Mouse (Mus musculus) neutrophil, adult 5-6 weeks (primary cell): ENCODE data around the gene Etnk1. TPM values are rescaled to one million over a fixed set of nuclear protein-coding genes. Genes with fewer than 3 reads are reported as not detected.

Experiments used
- ATAC-seq: fragments of 151-379, 151-347 bp; 2 replicates; pipeline ENCODE4 v1.8.0; 2017; ENCODE audit warnings: mild to moderate bottlenecking, moderate TSS enrichment; ENCODE audit not compliant: insufficient number of reproducible peaks, poor library complexity, low FRiP score, severe bottlenecking; ENCODE audit errors: extremely low read depth
- total RNA-seq: library from RNA; stranded (forward); fragments of 200-1000 nt; gene quantifications from 2 replicates; pipeline ENCODE4 v1.2.3, GENCODE M21; 2017

Etnk1 gene
- total RNA-seq, 1 experiment from 2014 or later: 208 TPM

DNA sequence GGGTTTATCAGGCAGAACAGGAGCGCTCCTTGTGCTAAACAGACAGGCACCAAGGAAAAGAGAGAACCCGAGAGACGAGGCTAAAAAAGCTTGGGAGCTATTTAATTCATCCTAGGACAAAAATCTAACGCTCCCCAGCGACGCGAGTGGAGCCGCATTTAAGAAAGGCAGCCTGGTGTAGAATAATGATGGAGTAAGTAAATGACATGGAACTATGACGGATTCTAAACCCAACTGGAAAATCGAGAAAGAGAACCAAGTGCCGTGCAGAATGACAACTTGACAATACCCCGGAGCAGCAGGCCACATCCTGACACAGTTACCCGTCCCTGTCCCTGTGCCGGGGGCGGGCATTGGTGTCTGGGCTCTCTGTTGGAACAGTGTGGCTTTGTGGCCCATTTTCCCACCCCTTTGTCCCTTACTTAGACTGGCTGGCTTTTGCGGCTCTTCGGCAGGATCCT, 92.2 kb downstream of the Etnk1 start:
- ATAC-seq: no peak

DNA sequence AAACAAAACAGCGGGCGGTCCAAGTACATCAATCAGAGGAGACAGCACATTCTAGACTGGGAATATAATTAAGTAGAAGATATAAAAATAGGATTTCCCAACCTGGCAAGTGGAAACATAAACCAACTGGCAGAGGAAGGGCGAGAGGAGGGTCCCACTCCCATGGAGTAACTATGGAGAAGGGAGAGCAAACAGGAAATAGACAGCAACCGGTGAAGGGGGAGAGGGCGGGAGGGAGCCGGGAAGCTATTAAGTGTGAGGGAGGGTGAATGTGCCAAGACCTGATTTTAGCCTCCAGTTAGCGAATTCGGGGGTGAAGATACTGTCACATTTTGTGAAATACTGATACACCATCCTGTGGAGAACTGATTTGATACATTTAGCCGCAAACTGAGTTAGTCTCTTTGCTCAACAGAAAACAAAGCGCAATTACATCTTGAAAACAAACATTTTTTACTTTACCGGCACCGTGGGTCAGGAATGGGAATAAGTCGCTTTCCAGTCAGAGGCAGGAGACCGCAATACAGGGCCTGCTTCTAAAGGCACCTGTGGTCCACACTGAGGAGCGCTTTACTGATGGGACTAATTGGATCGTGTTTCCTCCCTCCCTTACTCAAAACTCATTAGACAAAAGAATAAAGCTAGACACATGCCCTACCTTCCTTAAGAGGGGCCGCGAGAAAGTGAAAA, 93.0 kb downstream of the Etnk1 start:
- no peak for ATAC-seq

DNA sequence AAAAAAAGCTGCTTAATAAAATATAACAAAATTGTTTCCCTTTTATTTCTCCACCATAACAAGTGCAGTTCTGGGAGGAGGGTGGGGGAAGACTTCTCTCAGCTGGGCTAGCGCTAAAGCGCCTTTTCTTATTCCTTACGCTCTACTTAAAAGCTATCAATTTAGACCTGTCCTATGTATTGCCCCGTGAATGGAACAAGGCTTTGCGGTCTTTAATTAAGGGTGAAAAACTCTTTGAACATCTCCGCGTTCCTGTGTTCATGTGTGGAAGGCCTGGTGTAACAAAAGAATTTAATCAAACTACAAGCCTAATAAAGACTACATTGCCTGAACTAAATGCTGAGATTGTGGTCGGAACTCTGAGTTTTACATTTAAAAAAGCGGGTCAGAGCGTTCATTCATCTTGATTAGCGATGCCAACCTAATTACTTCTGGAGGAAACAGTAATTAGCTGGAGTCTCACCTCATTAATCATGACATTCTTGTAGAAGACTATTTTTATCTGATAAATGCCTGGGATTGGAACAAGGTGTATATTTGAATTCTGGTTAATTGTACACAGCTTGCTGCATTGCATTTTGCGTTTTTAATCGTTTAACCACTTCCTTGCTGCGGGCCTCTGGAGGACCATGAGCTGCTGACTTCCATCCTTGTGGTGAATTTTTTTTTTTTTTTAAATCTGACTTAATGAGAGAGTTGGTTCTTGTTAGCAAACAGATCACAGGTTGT, 93.7 kb downstream of the Etnk1 start:
- no peak for ATAC-seq

DNA sequence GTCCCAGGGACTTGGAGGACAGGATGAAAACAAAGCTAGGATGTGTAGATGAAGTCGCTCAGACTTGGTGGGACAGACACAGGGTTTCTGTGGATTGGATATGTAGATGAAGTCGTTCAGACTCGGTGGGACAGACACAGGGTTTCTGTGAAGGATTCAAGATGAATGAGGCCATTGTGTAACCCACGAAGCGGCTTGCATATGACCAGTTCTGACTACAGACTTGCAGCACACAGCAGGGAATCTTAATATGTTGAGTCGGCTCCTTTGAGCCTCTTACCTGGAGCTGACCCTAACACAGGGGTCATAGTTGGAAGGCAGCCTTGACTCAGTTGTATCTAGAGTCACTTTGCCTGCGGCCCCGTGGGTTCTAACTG, 94.3 kb downstream of the Etnk1 start:
- ATAC-seq: no peak

DNA sequence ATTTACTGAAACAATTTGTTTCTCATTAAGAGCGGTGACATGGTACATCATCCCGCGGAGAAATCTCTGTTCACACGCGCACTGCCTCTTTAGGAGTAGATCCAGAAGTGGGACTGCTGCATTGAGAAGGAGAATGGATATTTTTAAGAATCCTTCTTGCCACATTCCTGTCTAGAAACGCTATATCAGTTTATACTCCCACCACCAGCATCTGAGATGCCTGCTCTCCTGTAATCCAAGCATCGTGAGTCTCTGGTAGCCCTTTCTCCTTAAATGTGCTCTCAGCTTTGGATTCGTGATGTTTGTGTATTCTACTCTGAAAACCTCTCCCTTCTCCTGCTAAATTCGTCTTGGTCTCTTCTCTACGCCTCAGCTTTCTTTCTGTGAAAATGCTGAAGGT, 98.5 kb downstream of the Etnk1 start:
- ATAC-seq: no peak

DNA sequence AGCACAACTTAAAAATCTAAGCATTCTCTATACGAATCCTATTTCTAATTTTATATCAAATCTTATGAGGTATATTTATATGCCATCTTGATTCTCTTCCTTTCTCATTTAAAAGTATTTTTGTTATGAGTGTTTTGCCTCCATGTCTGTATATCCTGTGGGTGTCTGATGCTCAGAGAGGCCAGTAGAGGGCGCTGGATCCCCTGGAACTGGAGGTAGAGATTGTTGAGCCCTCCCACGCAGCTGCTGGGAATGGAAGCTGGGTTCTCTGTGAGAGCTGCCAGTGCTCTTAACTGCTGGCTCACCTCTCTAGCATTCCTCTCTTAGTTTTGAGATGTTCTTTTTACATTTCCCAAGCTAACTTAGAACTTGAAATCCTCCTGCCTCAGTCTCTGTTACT, 112.2 kb downstream of the Etnk1 start:
- no peak for ATAC-seq

Other genes starting within 250 kb of the Etnk1 start
- gene St8sia1, start 202.8 kb upstream of the Etnk1 start, total RNA-seq: 1.9 and 2.1 TPM in 2 replicates
- gene C2cd5, start 67.1 kb upstream of the Etnk1 start, total RNA-seq: 40.3 and 43.1 TPM in 2 replicates